ENCODE assay signal across 21 mouse cellular contexts in genomic region chr13:44602658-44603057, GRCm38 (mm10).
DNase-seq lines count a peak whose midpoint lies in the region; ATAC-seq and TF ChIP-seq lines count a peak whose summit lies in the region.
"Had no signal": no experiment of that assay in that cellular context is flagged by ENCODE, and none has a peak within 500 bp of the region (broad histone marks: within the 10 kb centered on the region; RNA-seq: fewer than 3 reads in every experiment).

No protein-coding gene starts in this region.

- no peak for TF ChIP-seq CTCF in liver, postnatal 0 days (IDR thresholded peaks at IDR 0.05; ENCODE audit: low read depth)

- H3K9me3 ChIP-seq in liver, postnatal 0 days (ENCODE audit: low read length): no peaks in the 10 kb centered on the region
- H3K9me3 ChIP-seq: embryonic facial prominence, embryonic 12.5 days; forebrain, embryonic 12.5 days; heart, embryonic 13.5 days; hindbrain, embryonic 12.5 days had no signal

- ATAC-seq in megakaryocyte progenitor cell, adult 5-6 weeks (replicated peaks; ENCODE audit: poor library complexity): 0 out of 2 replicates have a peak, but pooled peaks have one; percentile 29
- no peak for ATAC-seq in liver, postnatal 0 days
- ATAC-seq: forebrain, embryonic 16.5 days; hindbrain, embryonic 16.5 days; inflammation-experienced regulatory T-cells, adult 6 months had no signal

- peak; percentile 59 for DNase-seq in adrenal gland, postnatal 14 days
- DNase-seq in adrenal gland, adult 18-20 months (ENCODE audit: low spot score in 2 of 2): no peak
- peak; percentile 35 for DNase-seq in R1 (ENCODE audit: low read depth, low spot score)
- peak; percentile 25 to 72 for DNase-seq in adrenal gland, postnatal 36 days
- DNase-seq in heart, postnatal 4 days: no peak
- DNase-seq in liver, postnatal 0 days: no peak
- DNase-seq: cerebellum, adult 11 months; cerebellum, adult 8-10 months; cerebellum, postnatal 25 days; gastrocnemius, postnatal 10 days; heart, postnatal 36 days; kidney, adult 11 months; kidney, adult 9 months had no signal

- no peak overlapping the region for H3K4me2 ChIP-seq in liver, postnatal 0 days (ENCODE audit: low read depth, low read length)
- H3K4me2 ChIP-seq: embryonic facial prominence, embryonic 12.5 days; forebrain, embryonic 12.5 days; heart, embryonic 13.5 days; hindbrain, embryonic 12.5 days had no signal

- H3K36me3 ChIP-seq in liver, postnatal 0 days (replicated peaks; ENCODE audit: insufficient read depth, low read length): no peaks in the 10 kb centered on the region
- H3K36me3 ChIP-seq: embryonic facial prominence, embryonic 12.5 days; forebrain, embryonic 12.5 days; heart, embryonic 13.5 days; hindbrain, embryonic 12.5 days had no signal

- H3K4me1 ChIP-seq in liver, postnatal 0 days (ENCODE audit: insufficient read depth): no peaks in the 10 kb centered on the region

- H3K27me3 ChIP-seq in liver, postnatal 0 days (ENCODE audit: insufficient read depth, low read length): no peaks in the 10 kb centered on the region
- H3K27me3 ChIP-seq: heart, embryonic 13.5 days had no signal

- H3K27ac ChIP-seq in liver, postnatal 0 days (ENCODE audit: low read depth): no peak overlapping the region
- H3K27ac ChIP-seq: embryonic facial prominence, embryonic 12.5 days; forebrain, embryonic 12.5 days; heart, embryonic 13.5 days; hindbrain, embryonic 12.5 days had no signal

- H3K9ac ChIP-seq in liver, postnatal 0 days (replicated peaks): no peak overlapping the region
- H3K9ac ChIP-seq: embryonic facial prominence, embryonic 12.5 days; forebrain, embryonic 12.5 days; heart, embryonic 13.5 days; hindbrain, embryonic 12.5 days had no signal

- WGBS in liver, postnatal 0 days (ENCODE audit: insufficient replicate concordance): 35% methylated on average over 6 of the region's 6 CpGs

- TF ChIP-seq EP300 in liver, postnatal 0 days (IDR thresholded peaks at IDR 0.05; ENCODE audit: low read depth): no peak

- H3K4me3 ChIP-seq in liver, postnatal 0 days (ENCODE audit: low read depth, low read length): no peak overlapping the region
- H3K4me3 ChIP-seq: embryonic facial prominence, embryonic 12.5 days; forebrain, embryonic 12.5 days; heart, embryonic 13.5 days; hindbrain, embryonic 12.5 days had no signal

Comparison
In these comparisons a context has a peak if more than half of its experiments do, and no peak if none do; other contexts are left out.
1. DNase-seq: peak in adrenal gland, postnatal 14 days (single experiment), R1 (single experiment) and adrenal gland, postnatal 36 days (2 of 2); none in adrenal gland, adult 18-20 months (0 of 2), heart, postnatal 4 days (single experiment) and liver, postnatal 0 days (single experiment).